Mouse (Mus musculus): ENCODE data around the gene Cop1. TPM values are rescaled to one million over a fixed set of nuclear protein-coding genes. Genes with fewer than 3 reads are reported as not detected.

Gene Cop1
- polyA plus RNA-seq, 1 experiment from 2014 or later = 158 TPM

- WGBS = 87% methylated on average over 5 of the region's 5 CpGs
- DNase-seq (ENCODE audit: low spot score) = no peak
Measured at GRCm38 (mm10) chr1:159254906-159255685, 23.0 kb downstream of the Cop1 start.

GRCm38 (mm10) chr1:159256543-159256942 is 24.4 kb downstream of the Cop1 start:
- Histone ChIP-seq H3K27ac (ENCODE audit: low read depth, low read length) (no peak overlapping the region), H3K27me3 (ENCODE audit: control insufficient read depth, insufficient read depth, low read length) (no peaks in the 10 kb centered on the region), H3K4me1 (replicated peaks; ENCODE audit: control insufficient read depth, insufficient read depth, low read length) (no peaks in the 10 kb centered on the region), H3K36me3 (ENCODE audit: control insufficient read depth, insufficient read depth, low read length) (no peaks in the 10 kb centered on the region; the same call in 1 of the 2 replicates), H3K9ac (ENCODE audit: low read length) (no peak overlapping the region), H3K4me3 (ENCODE audit: low read depth, low read length) (no peak overlapping the region), H3K4me2 (ENCODE audit: low read depth, low read length, severe bottlenecking) (no peak overlapping the region), H3K9me3 (ENCODE audit: control insufficient read depth, low read length) (no peaks in the 10 kb centered on the region)
- ATAC-seq (replicated peaks; ENCODE audit: low FRiP score) (no peak), DNase-seq (ENCODE audit: low spot score) (no peak)
- 91% methylated on average over 1 of the region's 1 CpGs for WGBS

More at GRCm38 (mm10) chr1:159254906-159255685, 23.0 kb downstream of the Cop1 start:
- no peaks in the 10 kb centered on the region for H3K4me1 ChIP-seq (replicated peaks; ENCODE audit: control insufficient read depth, insufficient read depth, low read length)
- no peak overlapping the region for H3K4me3 ChIP-seq (ENCODE audit: low read depth, low read length)
- no peaks in the 10 kb centered on the region for H3K9me3 ChIP-seq (ENCODE audit: control insufficient read depth, low read length)
- no peak overlapping the region for H3K27ac ChIP-seq (ENCODE audit: low read depth, low read length)
- ATAC-seq (replicated peaks; ENCODE audit: low FRiP score) = no peak
- no peak overlapping the region for H3K4me2 ChIP-seq (ENCODE audit: low read depth, low read length, severe bottlenecking)
- H3K36me3 ChIP-seq (ENCODE audit: control insufficient read depth, insufficient read depth, low read length) = no peaks in the 10 kb centered on the region; the same call in 1 of the 2 replicates
- H3K27me3 ChIP-seq (ENCODE audit: control insufficient read depth, insufficient read depth, low read length) = no peaks in the 10 kb centered on the region
- no peak overlapping the region for H3K9ac ChIP-seq (ENCODE audit: low read length)

- Histone ChIP-seq H3K4me2 (ENCODE audit: low read depth, low read length, severe bottlenecking) (no peak overlapping the region), H3K4me3 (ENCODE audit: low read depth, low read length) (no peak overlapping the region), H3K9ac (ENCODE audit: low read length) (no peak overlapping the region), H3K36me3 (ENCODE audit: control insufficient read depth, insufficient read depth, low read length) (no peaks in the 10 kb centered on the region; the same call in 1 of the 2 replicates), H3K27ac (ENCODE audit: low read depth, low read length) (no peak overlapping the region), H3K27me3 (ENCODE audit: control insufficient read depth, insufficient read depth, low read length) (no peaks in the 10 kb centered on the region), H3K4me1 (replicated peaks; ENCODE audit: control insufficient read depth, insufficient read depth, low read length) (no peaks in the 10 kb centered on the region), H3K9me3 (ENCODE audit: control insufficient read depth, low read length) (no peaks in the 10 kb centered on the region)
- 94% methylated on average over 3 of the region's 3 CpGs for WGBS
- DNase-seq (ENCODE audit: low spot score) = no peak
- ATAC-seq (replicated peaks; ENCODE audit: low FRiP score) = no peak
Measured at GRCm38 (mm10) chr1:159263820-159264219, 31.7 kb downstream of the Cop1 start.

- Histone ChIP-seq H3K27ac (ENCODE audit: low read depth, low read length) (no peak overlapping the region), H3K27me3 (ENCODE audit: control insufficient read depth, insufficient read depth, low read length) (no peaks in the 10 kb centered on the region), H3K4me1 (replicated peaks; ENCODE audit: control insufficient read depth, insufficient read depth, low read length) (no peaks in the 10 kb centered on the region), H3K9ac (ENCODE audit: low read length) (no peak overlapping the region), H3K4me3 (ENCODE audit: low read depth, low read length) (no peak overlapping the region), H3K9me3 (ENCODE audit: control insufficient read depth, low read length) (no peaks in the 10 kb centered on the region), H3K4me2 (ENCODE audit: low read depth, low read length, severe bottlenecking) (no peak overlapping the region), H3K36me3 (ENCODE audit: control insufficient read depth, insufficient read depth, low read length) (no peaks in the 10 kb centered on the region; the same call in 1 of the 2 replicates)
- WGBS = 90% methylated on average over 1 of the region's 1 CpGs
- no peak for DNase-seq (ENCODE audit: low spot score)
- no peak for ATAC-seq (replicated peaks; ENCODE audit: low FRiP score)
Measured at GRCm38 (mm10) chr1:159280072-159280471, 48.0 kb downstream of the Cop1 start.

DNA sequence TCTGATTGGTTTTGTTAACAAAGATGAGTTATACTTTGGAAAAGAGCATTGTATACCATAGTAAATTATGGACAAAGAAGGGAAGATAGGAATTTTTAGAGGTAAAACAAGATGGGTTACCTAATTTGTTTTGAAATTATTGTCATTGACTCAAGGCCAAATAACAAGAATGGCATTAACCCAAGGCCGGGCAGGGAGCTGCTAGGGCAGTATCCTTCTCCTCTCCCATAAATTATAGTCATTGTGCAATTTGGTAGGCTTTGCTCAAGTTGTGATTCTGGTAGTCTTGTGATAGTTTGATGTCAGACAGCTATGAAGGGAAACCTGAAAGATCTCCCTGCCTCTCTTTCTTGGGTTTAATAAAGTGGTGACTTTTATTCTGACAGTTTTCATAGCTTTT is 49.7 kb downstream of the Cop1 start:
- ATAC-seq (replicated peaks; ENCODE audit: low FRiP score) = no peak

DNA sequence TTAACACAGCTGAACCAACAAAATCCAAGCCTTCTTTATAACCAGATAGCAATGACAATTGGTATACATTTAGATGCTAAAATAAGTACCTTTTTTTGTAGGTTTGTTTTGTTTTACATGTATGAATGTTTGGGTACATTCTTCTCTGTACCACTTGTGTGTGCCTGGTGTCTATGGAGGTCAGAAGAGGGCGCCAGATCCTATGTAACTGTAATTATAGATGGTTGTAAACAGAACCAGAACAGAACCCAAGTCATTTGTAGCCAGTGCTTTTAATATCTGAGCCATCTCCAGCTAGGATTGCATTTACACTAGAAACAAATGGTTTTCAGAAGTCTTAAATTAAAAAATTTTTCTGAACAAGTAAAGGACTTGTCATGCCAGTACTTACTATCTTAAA is 54.7 kb downstream of the Cop1 start:
- H3K4me2 ChIP-seq (ENCODE audit: low read depth, low read length, severe bottlenecking) = no peak overlapping the region
- H3K9ac ChIP-seq (ENCODE audit: low read length) = no peak overlapping the region
- H3K27me3 ChIP-seq (ENCODE audit: control insufficient read depth, insufficient read depth, low read length) = no peaks in the 10 kb centered on the region
- H3K4me1 ChIP-seq (replicated peaks; ENCODE audit: control insufficient read depth, insufficient read depth, low read length) = no peaks in the 10 kb centered on the region
- no peak overlapping the region for H3K4me3 ChIP-seq (ENCODE audit: low read depth, low read length)
- H3K9me3 ChIP-seq (ENCODE audit: control insufficient read depth, low read length) = no peaks in the 10 kb centered on the region
- WGBS = 67% methylated on average over 1 of the region's 1 CpGs
- no peaks in the 10 kb centered on the region for H3K36me3 ChIP-seq (ENCODE audit: control insufficient read depth, insufficient read depth, low read length)
- no peak for DNase-seq (ENCODE audit: low spot score)
- H3K27ac ChIP-seq (ENCODE audit: low read depth, low read length) = no peak overlapping the region
- ATAC-seq (replicated peaks; ENCODE audit: low FRiP score) = no peak

More for the DNA sequence above, 49.7 kb downstream of the Cop1 start:
- H3K9ac ChIP-seq (ENCODE audit: low read length) = no peak overlapping the region
- no peak overlapping the region for H3K4me3 ChIP-seq (ENCODE audit: low read depth, low read length)
- no peak overlapping the region for H3K4me2 ChIP-seq (ENCODE audit: low read depth, low read length, severe bottlenecking)
- H3K27me3 ChIP-seq (ENCODE audit: control insufficient read depth, insufficient read depth, low read length) = no peaks in the 10 kb centered on the region
- no peaks in the 10 kb centered on the region for H3K9me3 ChIP-seq (ENCODE audit: control insufficient read depth, low read length)
- WGBS = 88% methylated on average over 1 of the region's 1 CpGs
- no peak overlapping the region for H3K27ac ChIP-seq (ENCODE audit: low read depth, low read length)
- DNase-seq (ENCODE audit: low spot score) = no peak
- H3K4me1 ChIP-seq (replicated peaks; ENCODE audit: control insufficient read depth, insufficient read depth, low read length) = no peaks in the 10 kb centered on the region
- H3K36me3 ChIP-seq (ENCODE audit: control insufficient read depth, insufficient read depth, low read length) = no peaks in the 10 kb centered on the region; the same call in 1 of the 2 replicates

DNA sequence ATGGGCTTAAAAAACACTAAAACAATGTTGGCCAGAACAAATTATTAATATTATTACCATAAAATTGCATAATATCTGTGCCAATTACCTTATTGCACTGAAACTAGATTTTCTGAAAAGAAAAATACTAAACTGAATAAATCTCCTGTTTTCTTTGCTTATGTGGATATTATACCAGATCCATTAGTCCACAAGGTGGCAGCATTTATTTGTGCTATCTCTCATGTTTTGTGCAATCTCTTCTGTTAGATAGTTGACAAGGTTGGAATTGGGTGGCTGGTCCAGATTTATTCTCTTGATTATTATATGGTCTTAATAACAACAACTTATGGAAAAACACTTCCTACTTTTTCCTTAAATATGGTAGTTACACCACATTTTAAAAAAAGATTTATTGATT is 58.1 kb downstream of the Cop1 start:
- Histone ChIP-seq H3K9me3 (ENCODE audit: control insufficient read depth, low read length) (no peaks in the 10 kb centered on the region), H3K4me3 (ENCODE audit: low read depth, low read length) (no peak overlapping the region), H3K9ac (ENCODE audit: low read length) (no peak overlapping the region), H3K4me1 (replicated peaks; ENCODE audit: control insufficient read depth, insufficient read depth, low read length) (no peaks in the 10 kb centered on the region), H3K4me2 (ENCODE audit: low read depth, low read length, severe bottlenecking) (no peak overlapping the region), H3K27ac (ENCODE audit: low read depth, low read length) (no peak overlapping the region), H3K36me3 (ENCODE audit: control insufficient read depth, insufficient read depth, low read length) (no peaks in the 10 kb centered on the region), H3K27me3 (ENCODE audit: control insufficient read depth, insufficient read depth, low read length) (no peaks in the 10 kb centered on the region)
- ATAC-seq (replicated peaks; ENCODE audit: low FRiP score) = no peak
- DNase-seq (ENCODE audit: low spot score) = no peak

- Histone ChIP-seq H3K27me3 (ENCODE audit: control insufficient read depth, insufficient read depth, low read length) (no peaks in the 10 kb centered on the region), H3K9ac (ENCODE audit: low read length) (no peak overlapping the region), H3K4me1 (replicated peaks; ENCODE audit: control insufficient read depth, insufficient read depth, low read length) (no peaks in the 10 kb centered on the region), H3K27ac (ENCODE audit: low read depth, low read length) (no peak overlapping the region), H3K4me2 (ENCODE audit: low read depth, low read length, severe bottlenecking) (no peak overlapping the region), H3K36me3 (ENCODE audit: control insufficient read depth, insufficient read depth, low read length) (no peaks in the 10 kb centered on the region), H3K4me3 (ENCODE audit: low read depth, low read length) (no peak overlapping the region), H3K9me3 (ENCODE audit: control insufficient read depth, low read length) (no peaks in the 10 kb centered on the region)
- 89% methylated on average over 2 of the region's 2 CpGs for WGBS
- ATAC-seq (replicated peaks; ENCODE audit: low FRiP score) = no peak
- no peak for DNase-seq (ENCODE audit: low spot score)
Measured at GRCm38 (mm10) chr1:159290859-159291258, 58.7 kb downstream of the Cop1 start.

All from forebrain, embryonic 11.5 days (tissue).